In genomic region chr4:154163296-154163695, GRCm38 (mm10) we compare ENCODE assay signal across 10 mouse cellular contexts. TPM values are rescaled to one million over a fixed set of nuclear protein-coding genes. Genes with fewer than 3 reads are reported as not detected.
A peak's percentile ranks its signal among the peaks of the same experiment; 100 is the strongest.
DNase-seq lines count a peak whose midpoint lies in the region; ATAC-seq and TF ChIP-seq lines count a peak whose summit lies in the region.
"Had no signal": no experiment of that assay in that cellular context is flagged by ENCODE, and none has a peak within 500 bp of the region (broad histone marks: within the 10 kb centered on the region; RNA-seq: fewer than 3 reads in every experiment).

No protein-coding gene starts in this region.

- H3K9ac ChIP-seq in intestine, postnatal 0 days (ENCODE audit: low read depth, low read length) = no peak overlapping the region
- no peak overlapping the region for H3K9ac ChIP-seq in intestine, embryonic 16.5 days (ENCODE audit: low read depth, low read length)
- no peak overlapping the region for H3K9ac ChIP-seq in ES-Bruce4 (ENCODE audit: low read depth, poor library complexity, severe bottlenecking)
- H3K9ac ChIP-seq in midbrain, postnatal 0 days (replicated peaks; ENCODE audit: low read length, poor library complexity, severe bottlenecking) = no peak overlapping the region

- no peak for TF ChIP-seq EP300 in ES-Bruce4 (IDR thresholded peaks at IDR 0.05; ENCODE audit: insufficient read depth, low read depth, low read length)

- DNase-seq in brain, embryonic 18.5 days (ENCODE audit: low read depth, low spot score) = peak; percentile 26
- peak; percentile 74 for DNase-seq in gastrocnemius, adult 18-20 months (ENCODE audit: low spot score)
- DNase-seq in layer of hippocampus, postnatal 36 days = peak; percentile 47 to 50
- DNase-seq in midbrain, postnatal 0 days (ENCODE audit: low spot score) = peak; percentile 78
- peak; percentile 60 for DNase-seq in thymus, postnatal 25 days

- 0 out of 2 replicates have a peak, but pooled peaks cover 5% of the 10 kb centered on the region for H3K27me3 ChIP-seq in intestine, postnatal 0 days (replicated peaks; ENCODE audit: control insufficient read depth, insufficient read depth, low read length)
- no peaks in the 10 kb centered on the region; the same call in 1 of the 2 replicates for H3K27me3 ChIP-seq in intestine, embryonic 16.5 days (replicated peaks; ENCODE audit: control insufficient read depth, insufficient read depth, low read length)
- H3K27me3 ChIP-seq in ES-Bruce4 (ENCODE audit: control insufficient read depth, insufficient read depth, low read length, poor library complexity, severe bottlenecking) = no peaks in the 10 kb centered on the region
- H3K27me3 ChIP-seq in midbrain, postnatal 0 days (ENCODE audit: insufficient read depth, low read length) = no peaks in the 10 kb centered on the region; the same call in 1 of the 2 replicates

- H3K4me1 ChIP-seq in intestine, postnatal 0 days (replicated peaks; ENCODE audit: control insufficient read depth, insufficient read depth, low read length) = 0 out of 2 replicates have a peak, but pooled peaks cover 2% of the 10 kb centered on the region
- H3K4me1 ChIP-seq in intestine, embryonic 16.5 days (ENCODE audit: control insufficient read depth, insufficient read depth, low read length) = peaks cover 16% of the 10 kb centered on the region
- H3K4me1 ChIP-seq in ES-Bruce4 (ENCODE audit: control insufficient read depth, insufficient read depth, low read length) = peaks cover 2% of the 10 kb centered on the region
- H3K4me1 ChIP-seq in midbrain, postnatal 0 days (ENCODE audit: insufficient read depth, low read length) = 0 out of 2 replicates have a peak, but pooled peaks cover 4% of the 10 kb centered on the region

- ATAC-seq in intestine, postnatal 0 days = no peak
- ATAC-seq in intestine, embryonic 16.5 days = no peak
- ATAC-seq in midbrain, postnatal 0 days (ENCODE audit: low FRiP score) = no peak

- peaks cover 7% of the 10 kb centered on the region; the same call in 1 of the 2 replicates for H3K36me3 ChIP-seq in intestine, postnatal 0 days (ENCODE audit: control insufficient read depth, insufficient read depth)
- no peaks in the 10 kb centered on the region; the same call in 1 of the 2 replicates for H3K36me3 ChIP-seq in intestine, embryonic 16.5 days (ENCODE audit: control insufficient read depth, insufficient read depth, low read length)
- 0 out of 2 replicates have a peak, but pooled peaks cover 3% of the 10 kb centered on the region for H3K36me3 ChIP-seq in ES-Bruce4 (ENCODE audit: control insufficient read depth, insufficient read depth, low read length, poor library complexity, severe bottlenecking)
- peaks cover 2% of the 10 kb centered on the region; the same call in 1 of the 2 replicates for H3K36me3 ChIP-seq in midbrain, postnatal 0 days (ENCODE audit: insufficient read depth, low read length)

- no peaks in the 10 kb centered on the region for H3K9me3 ChIP-seq in intestine, postnatal 0 days (ENCODE audit: control insufficient read depth)
- no peaks in the 10 kb centered on the region for H3K9me3 ChIP-seq in intestine, embryonic 16.5 days (ENCODE audit: control insufficient read depth, low read length)
- no peaks in the 10 kb centered on the region for H3K9me3 ChIP-seq in ES-Bruce4 (replicated peaks; ENCODE audit: control insufficient read depth, insufficient read depth, low read length, poor library complexity, severe bottlenecking)
- H3K9me3 ChIP-seq in midbrain, postnatal 0 days (ENCODE audit: low read length) = no peaks in the 10 kb centered on the region

- no peak overlapping the region for H3K4me2 ChIP-seq in intestine, postnatal 0 days (replicated peaks; ENCODE audit: low read depth)
- no peak overlapping the region for H3K4me2 ChIP-seq in intestine, embryonic 16.5 days (ENCODE audit: low read depth, low read length)
- no peak overlapping the region for H3K4me2 ChIP-seq in midbrain, postnatal 0 days (ENCODE audit: low read depth, low read length, poor library complexity, severe bottlenecking)

- no peak for TF ChIP-seq POLR2A in ES-Bruce4 (IDR thresholded peaks at IDR 0.05; ENCODE audit: insufficient read depth, low read length)

- no peak overlapping the region for H3K4me3 ChIP-seq in intestine, postnatal 0 days (ENCODE audit: low read depth, low read length)
- H3K4me3 ChIP-seq in intestine, embryonic 16.5 days (ENCODE audit: low read length) = no peak overlapping the region
- no peak overlapping the region for H3K4me3 ChIP-seq in ES-Bruce4 (ENCODE audit: low read depth, low read length)
- no peak overlapping the region for H3K4me3 ChIP-seq in midbrain, postnatal 0 days (ENCODE audit: low read depth, low read length)
- H3K4me3 ChIP-seq: erythroblast, embryonic 14.5 days; myocyte had no signal

- no peak overlapping the region for H3K27ac ChIP-seq in intestine, postnatal 0 days (ENCODE audit: low read depth, low read length)
- no peak overlapping the region for H3K27ac ChIP-seq in intestine, embryonic 16.5 days (ENCODE audit: low read length)
- H3K27ac ChIP-seq in ES-Bruce4 (ENCODE audit: insufficient read depth, low read length) = no peak overlapping the region
- H3K27ac ChIP-seq in midbrain, postnatal 0 days (ENCODE audit: low read depth, low read length) = no peak overlapping the region

- 19% methylated on average over 7 of the region's 7 CpGs for WGBS in intestine, postnatal 0 days
- 18% methylated on average over 7 of the region's 7 CpGs for WGBS in intestine, embryonic 16.5 days
- 16% methylated on average over 7 of the region's 7 CpGs for WGBS in midbrain, postnatal 0 days

- peak; percentile 87 for TF ChIP-seq CTCF in intestine, postnatal 0 days (IDR thresholded peaks at IDR 0.05; ENCODE audit: low read depth)
- peak; percentile 91 for TF ChIP-seq CTCF in ES-Bruce4 (IDR thresholded peaks at IDR 0.05; ENCODE audit: low read depth, low read length)
- TF ChIP-seq CTCF in midbrain, postnatal 0 days (IDR thresholded peaks at IDR 0.05) = peak; percentile 92

RNA-seq across cellular contexts. Expression of gene Tprgl, which starts 2.8 kb away (rescaled TPM):
- 90.3 and 95.4 TPM in 2 replicates for polyA plus RNA-seq in intestine, postnatal 0 days (2015; fragmentation: Nextera tagmentation; extraction: Ambion mirVana)
- 87.9 and 93.9 TPM in 2 replicates for polyA plus RNA-seq in intestine, embryonic 16.5 days (2015; fragmentation: Nextera tagmentation; extraction: Ambion mirVana)
- 66.0 and 68.9 TPM in 2 replicates for polyA plus RNA-seq in ES-Bruce4 (2011; ENCODE audit: insufficient read depth, insufficient read length, low read depth, missing spikeins)
- total RNA-seq in gastrocnemius, adult 18-20 months (2021) = 100 to 1,000 TPM in 1 of 2 experiments, 10 to 100 TPM in 1; 93.9 to 108 TPM
- 100 to 1,000 TPM; 161 to 177 TPM for total RNA-seq in layer of hippocampus, postnatal 36 days (2021)
- total RNA-seq in midbrain, postnatal 0 days (2014; rRNA removed) = 210 and 241 TPM in 2 replicates
- 227 and 250 TPM in 2 replicates for polyA plus RNA-seq in midbrain, postnatal 0 days (2015; fragmentation: Nextera tagmentation; extraction: Ambion mirVana)

RNA-seq across cellular contexts. Expression of gene Megf6, which starts 7.2 kb away (rescaled TPM):
- polyA plus RNA-seq in intestine, postnatal 0 days (2015; fragmentation: Nextera tagmentation; extraction: Ambion mirVana) = 4.4 and 4.5 TPM in 2 replicates
- polyA plus RNA-seq in intestine, embryonic 16.5 days (2015; fragmentation: Nextera tagmentation; extraction: Ambion mirVana) = 10.3 and 12.0 TPM in 2 replicates
- 3.2 and 3.8 TPM in 2 replicates for polyA plus RNA-seq in ES-Bruce4 (2011; ENCODE audit: insufficient read depth, insufficient read length, low read depth, missing spikeins)
- under 1 TPM; 0.25 to 0.40 TPM for total RNA-seq in gastrocnemius, adult 18-20 months (2021)
- 1 to 10 TPM; 5.1 to 5.2 TPM for total RNA-seq in layer of hippocampus, postnatal 36 days (2021)
- total RNA-seq in midbrain, postnatal 0 days (2014; rRNA removed) = 39.4 and 68.0 TPM in 2 replicates
- 12.1 and 15.4 TPM in 2 replicates for polyA plus RNA-seq in midbrain, postnatal 0 days (2015; fragmentation: Nextera tagmentation; extraction: Ambion mirVana)
- polyA plus RNA-seq: myocyte had no signal

RNA-seq across cellular contexts. Expression of gene Wrap73, which starts 21.1 kb away (rescaled TPM):
- polyA plus RNA-seq in intestine, postnatal 0 days (2015; fragmentation: Nextera tagmentation; extraction: Ambion mirVana) = 13.2 and 15.0 TPM in 2 replicates
- polyA plus RNA-seq in intestine, embryonic 16.5 days (2015; fragmentation: Nextera tagmentation; extraction: Ambion mirVana) = 29.3 and 30.1 TPM in 2 replicates
- polyA plus RNA-seq in ES-Bruce4 (2011; ENCODE audit: insufficient read depth, insufficient read length, low read depth, missing spikeins) = 11.9 and 15.4 TPM in 2 replicates
- 10 to 100 TPM; 12.0 to 12.9 TPM for total RNA-seq in gastrocnemius, adult 18-20 months (2021)
- 10 to 100 TPM; 33.8 to 36.0 TPM for total RNA-seq in layer of hippocampus, postnatal 36 days (2021)
- 37.6 and 46.8 TPM in 2 replicates for total RNA-seq in midbrain, postnatal 0 days (2014; rRNA removed)
- 34.7 and 36.3 TPM in 2 replicates for polyA plus RNA-seq in midbrain, postnatal 0 days (2015; fragmentation: Nextera tagmentation; extraction: Ambion mirVana)

RNA-seq across cellular contexts. Expression of gene Trp73, which starts 23.3 kb away (rescaled TPM):
- 0.03 TPM in 1 of 2 replicates, not detected in the other for polyA plus RNA-seq in intestine, postnatal 0 days (2015; fragmentation: Nextera tagmentation; extraction: Ambion mirVana)
- polyA plus RNA-seq in intestine, embryonic 16.5 days (2015; fragmentation: Nextera tagmentation; extraction: Ambion mirVana) = 0.11 and 0.12 TPM in 2 replicates
- 2.3 and 2.8 TPM in 2 replicates for polyA plus RNA-seq in ES-Bruce4 (2011; ENCODE audit: insufficient read depth, insufficient read length, low read depth, missing spikeins)
- not detected for total RNA-seq in gastrocnemius, adult 18-20 months (2021)
- total RNA-seq in layer of hippocampus, postnatal 36 days (2021) = 1 to 10 TPM; 1.6 to 3.1 TPM
- total RNA-seq in midbrain, postnatal 0 days (2014; rRNA removed) = 0.49 and 1.2 TPM in 2 replicates
- polyA plus RNA-seq in midbrain, postnatal 0 days (2015; fragmentation: Nextera tagmentation; extraction: Ambion mirVana) = 0.28 and 0.52 TPM in 2 replicates
- polyA plus RNA-seq: myocyte had no signal

Comparison
In these comparisons a context has a peak if more than half of its experiments do, and no peak if none do; other contexts are left out.
1. DNase-seq: peak in every context shown above with its lines; median percentile 78 in midbrain, postnatal 0 days; 74 in gastrocnemius, adult 18-20 months; 60 in thymus, postnatal 25 days; 48 in layer of hippocampus, postnatal 36 days; 26 in brain, embryonic 18.5 days.